Mouse (Mus musculus): ENCODE measurements around the gene AC131692.1.
"Not testable (repeated sequence)": the region's sequence is repeated elsewhere in the genome, so short reads cannot be mapped to it uniquely, and the experiment has no call there.

- not testable (repeated sequence) for TF ChIP-seq MAX (IDR thresholded peaks at IDR 0.05; ENCODE audit: low read depth); E2F4 (IDR thresholded peaks at IDR 0.05; ENCODE audit: insufficient read depth); POLR2A (IDR thresholded peaks at IDR 0.05; ENCODE audit: insufficient read length, low read depth); MYOD1 (IDR thresholded peaks at IDR 0.05; ENCODE audit: control insufficient read depth in 1 of 3, insufficient read length in 2 of 3, low read depth in 2 of 3); USF1 (IDR thresholded peaks at IDR 0.05; ENCODE audit: low read depth)
These were observed 39.0 kb downstream of the AC131692.1 start for GRCm38 (mm10) chr19:6133197-6133596.

All from myocyte (in vitro differentiated cells).